Mouse (Mus musculus): Measurements from ENCODE around the gene 4930562C15Rik.

- TF ChIP-seq MAX (IDR thresholded peaks at IDR 0.05; ENCODE audit: low read length), result no peak
- no peak for TF ChIP-seq USF1 (IDR thresholded peaks at IDR 0.05; ENCODE audit: low read depth, low read length)
- no peak for TF ChIP-seq CHD2 (IDR thresholded peaks at IDR 0.05; ENCODE audit: low read length)
- no peak for TF ChIP-seq CHD1 (IDR thresholded peaks at IDR 0.05; ENCODE audit: low read depth, low read length)
- TF ChIP-seq CTCF (IDR thresholded peaks at IDR 0.05 in 2 of 3, conservative IDR thresholded peaks at IDR 0.05 in 1 of 3; ENCODE audit: control insufficient read depth in 1 of 3, insufficient read depth in 1 of 3, low read depth in 2 of 3, low read length in 3 of 3, poor library complexity in 1 of 3, severe bottlenecking in 1 of 3), result no peak
- TF ChIP-seq POLR2A (IDR thresholded peaks at IDR 0.05; ENCODE audit: control insufficient read depth in 1 of 2, insufficient read depth in 1 of 2, low read depth in 1 of 2, low read length in 2 of 2, poor library complexity in 1 of 2), result no peak
- TF ChIP-seq EP300 (IDR thresholded peaks at IDR 0.05; ENCODE audit: low read depth in 1 of 2, low read length in 2 of 2), result no peak
- TF ChIP-seq ELF1 (IDR thresholded peaks at IDR 0.05; ENCODE audit: low read depth, low read length), result no peak
- no peak for TF ChIP-seq TBP (IDR thresholded peaks at IDR 0.05; ENCODE audit: low read depth, low read length)
- TF ChIP-seq POLR2AphosphoS5 (IDR thresholded peaks at IDR 0.05; ENCODE audit: borderline replicate concordance, low read depth, low read length), result no peak
- TF ChIP-seq MYB (IDR thresholded peaks at IDR 0.05; ENCODE audit: low read depth, low read length), result no peak
Measured at GRCm38 (mm10) chr16:4898881-4899280, 63.7 kb downstream of the 4930562C15Rik start.
